Mouse (Mus musculus) E14TG2a.4 (cell line): ENCODE results near the gene Ciart.

Experiments
- CTCF ChIP-seq: conservative IDR thresholded peaks from 2 replicates; pipeline ENCODE4 v1.5.1; 2014; ENCODE audit warnings: low read length
- POU5F1 ChIP-seq: IDR thresholded peaks from 2 replicates; pipeline ENCODE4 v1.6.1; 2014; ENCODE audit warnings: low read length, borderline replicate concordance

- no peak for TF ChIP-seq CTCF
- no peak for TF ChIP-seq POU5F1
These were observed 49.4 kb upstream of the Ciart start for GRCm38 (mm10) chr3:95931471-95931870.
